Mouse (Mus musculus) CD4-positive, CD25-positive, alpha-beta regulatory T cell, adult 4 months (primary cell): ENCODE data around the gene Mdfic. TPM values are rescaled to one million over a fixed set of nuclear protein-coding genes. Genes with fewer than 3 reads are reported as not detected.

ENCODE experiments used
- ATAC-seq: one replicate; pipeline ENCODE4 v1.8.0; 2017
- polyA plus RNA-seq, 2 experiments: library from polyadenylated mRNA; unstranded; fragments of 100-300 nt; shearing (Covaris generic); gene quantifications; one replicate each; pipeline ENCODE4 v1.2.1; 2017

The Mdfic gene
- polyA plus RNA-seq, 2 experiments from 2014 or later = 16.0 to 24.9 TPM

DNA sequence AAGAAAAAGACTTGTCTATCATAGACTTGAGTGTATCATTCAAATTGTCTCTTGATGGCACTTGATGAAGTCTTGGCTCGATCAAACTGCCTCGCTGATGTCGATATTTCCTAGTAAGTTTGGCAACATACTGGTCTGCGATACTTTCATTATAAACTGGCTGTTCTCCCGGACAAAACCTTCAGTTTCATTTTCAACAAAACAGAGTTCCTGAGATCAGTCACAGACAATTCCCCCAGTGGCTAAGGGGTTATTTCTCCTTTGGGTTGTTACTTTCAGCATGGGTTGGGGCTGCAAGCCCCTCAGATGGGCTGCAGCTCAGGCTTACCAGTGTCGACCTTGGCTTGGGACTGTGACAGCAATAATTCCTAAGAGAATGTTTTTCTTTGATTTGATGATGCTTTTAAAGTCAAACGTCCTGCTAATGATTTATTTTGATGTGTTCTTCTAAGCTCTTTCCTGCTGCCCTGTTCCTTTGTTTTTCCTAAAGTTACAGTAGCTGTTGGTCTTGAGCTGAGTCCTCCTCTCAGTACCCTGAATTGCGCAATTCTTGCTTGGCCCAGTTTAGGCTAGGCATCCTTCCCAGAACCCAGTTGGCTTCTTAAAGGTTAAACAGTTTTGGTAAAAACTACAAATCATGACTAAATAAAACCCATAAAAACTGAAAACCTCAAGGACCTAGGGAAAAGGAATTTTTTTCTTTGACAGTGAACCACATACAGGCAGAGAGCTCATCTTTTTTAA is 73.3 kb downstream of the Mdfic start:
- ATAC-seq = peak; percentile 33

DNA sequence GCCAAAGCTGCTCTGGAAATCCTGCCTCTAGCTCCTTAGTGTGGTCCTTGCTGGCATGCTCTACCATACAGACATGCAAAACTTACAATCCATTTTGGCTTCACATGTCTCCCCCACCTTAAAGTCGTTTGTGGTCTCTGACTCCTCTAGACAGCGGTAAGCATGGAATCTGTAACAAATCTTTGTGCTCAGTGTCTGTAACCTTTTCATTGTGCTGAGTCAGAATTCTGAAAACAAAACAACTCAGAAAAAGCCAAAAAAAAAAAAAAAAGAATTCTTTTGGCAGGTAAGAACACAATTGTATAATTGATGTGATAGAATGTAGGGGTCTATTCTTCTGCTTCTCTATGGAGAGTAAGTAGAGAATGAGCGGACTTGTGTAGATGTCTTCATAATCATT is 74.3 kb downstream of the Mdfic start:
- peak; percentile 6 for ATAC-seq

DNA sequence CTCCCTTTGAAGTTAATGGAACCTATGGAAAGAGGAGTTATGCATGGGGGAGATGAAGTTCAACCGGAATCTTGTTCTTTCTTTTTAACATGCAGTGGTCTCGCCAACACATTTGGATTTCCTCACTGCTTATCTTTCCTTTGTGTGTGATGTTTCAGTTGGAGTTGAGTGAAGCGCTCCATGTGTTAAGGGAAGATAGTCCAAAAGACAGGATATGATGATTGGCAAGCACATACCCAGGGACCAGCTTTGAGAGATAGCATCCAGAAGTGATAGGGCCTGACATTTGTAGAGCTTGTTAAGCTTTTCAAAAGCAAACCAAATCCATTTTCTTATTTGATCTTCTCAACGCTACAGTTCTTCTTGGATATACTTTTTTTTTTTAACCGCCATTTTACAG is 86.9 kb downstream of the Mdfic start:
- ATAC-seq = no peak

DNA sequence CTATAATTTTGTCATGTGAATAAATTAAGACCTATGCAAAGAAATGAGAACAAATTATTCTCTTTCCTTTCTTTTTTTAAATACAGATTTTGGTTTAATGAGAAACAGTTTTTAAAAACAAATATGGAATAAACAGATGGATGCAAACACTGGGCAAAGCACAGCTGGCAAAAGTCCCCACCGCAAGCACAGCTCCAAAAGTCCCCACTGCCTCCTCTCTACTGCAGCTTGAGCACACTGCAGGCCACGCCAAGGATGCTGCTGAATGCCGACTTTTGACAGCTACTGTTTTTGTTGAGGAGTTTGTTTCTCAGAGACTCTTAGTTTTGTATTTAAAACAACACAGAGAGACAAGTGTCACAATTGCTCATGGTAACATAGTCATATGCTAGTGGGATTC is 104.8 kb downstream of the Mdfic start:
- no peak for ATAC-seq

DNA sequence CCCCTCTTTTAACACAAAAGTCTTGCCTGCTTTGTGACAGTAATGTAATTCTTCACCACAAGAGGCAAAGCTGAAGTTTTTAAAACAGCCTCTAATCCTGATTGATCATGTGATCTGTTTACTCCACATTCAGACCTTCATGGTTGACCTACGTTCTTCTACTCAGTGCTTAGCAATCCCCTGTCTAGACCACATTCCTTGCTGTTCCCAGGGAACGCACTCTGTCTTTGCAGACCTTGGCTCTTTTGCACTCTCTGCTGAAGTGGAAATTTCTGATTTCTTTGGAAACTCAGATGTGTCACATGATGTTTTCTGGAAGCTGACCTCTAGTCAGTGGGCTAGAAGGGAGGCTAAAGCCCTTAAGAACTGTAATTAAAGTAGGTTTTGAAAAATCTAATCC is 109.4 kb downstream of the Mdfic start:
- ATAC-seq = no peak

- no peak for ATAC-seq
Observed at GRCm38 (mm10) chr6:15830651-15831050, 110.2 kb downstream of the Mdfic start.

GRCm38 (mm10) chr6:15837695-15838094 is 117.2 kb downstream of the Mdfic start:
- no peak for ATAC-seq

GRCm38 (mm10) chr6:15839831-15840230 is 119.4 kb downstream of the Mdfic start:
- no peak for ATAC-seq

GRCm38 (mm10) chr6:15840429-15840828 is 120.0 kb downstream of the Mdfic start:
- no peak for ATAC-seq

- peak; percentile 23 for ATAC-seq
Observed at GRCm38 (mm10) chr6:15841476-15842209, 121.2 kb downstream of the Mdfic start.

- no peak for ATAC-seq
Observed at GRCm38 (mm10) chr6:15843295-15843694, 122.8 kb downstream of the Mdfic start.

GRCm38 (mm10) chr6:15845711-15846342 is 125.4 kb downstream of the Mdfic start:
- ATAC-seq = peak; percentile 66
